Mouse (Mus musculus) neural tube, embryonic 11.5 days (tissue): ENCODE measurements around the gene Dclk2. TPM values are rescaled to one million over a fixed set of nuclear protein-coding genes. Genes with fewer than 3 reads are reported as not detected.
A peak's percentile ranks its signal among the peaks of the same experiment; 100 is the strongest.

Experiments used
- ATAC-seq: fragments of 200-750 bp; cut with Nextera tagmentation; 2 replicates; pipeline ENCODE4 v1.8.0; 2017; ENCODE audit warnings: moderate number of reproducible peaks, mild to moderate bottlenecking, moderate TSS enrichment, moderate library complexity; ENCODE audit not compliant: insufficient read depth, low FRiP score, low TSS enrichment
- DNase-seq: peaks from one replicate; pipeline ENCODE4 v3.0.0-alpha.2; 2015; ENCODE audit warnings: low spot score
- H3K27ac ChIP-seq: fragments of 300-500 bp; sonication (generic); 2 replicates; pipeline ENCODE4 v1.5.1; 2014; ENCODE audit warnings: low read depth, mild to moderate bottlenecking, low read length
- H3K27me3 ChIP-seq: fragments of 300-500 bp; sonication (generic); 2 replicates; pipeline ENCODE4 v1.6.1; 2014; ENCODE audit warnings: mild to moderate bottlenecking, low read length, mixed read lengths; ENCODE audit not compliant: control insufficient read depth, insufficient read depth
- H3K36me3 ChIP-seq: fragments of 300-500 bp; sonication (generic); 2 replicates; pipeline ENCODE4 v1.6.1; 2014; ENCODE audit warnings: mild to moderate bottlenecking, low read length, moderate library complexity, mixed read lengths; ENCODE audit not compliant: control insufficient read depth, insufficient read depth
- H3K4me1 ChIP-seq: fragments of 300-500 bp; sonication (generic); 2 replicates; pipeline ENCODE4 v1.6.1; 2014; ENCODE audit warnings: low read length, mixed read lengths; ENCODE audit not compliant: control insufficient read depth, insufficient read depth
- H3K4me2 ChIP-seq: fragments of 300-500 bp; sonication (generic); 2 replicates; pipeline ENCODE4 v1.6.1; 2014; ENCODE audit warnings: low read depth, mild to moderate bottlenecking, moderate library complexity
- H3K4me3 ChIP-seq: fragments of 300-500 bp; sonication (generic); 2 replicates; pipeline ENCODE4 v1.5.1; 2014; ENCODE audit warnings: low read depth, low read length
- H3K9ac ChIP-seq: fragments of 300-500 bp; sonication (generic); 2 replicates; pipeline ENCODE4 v1.6.1; 2014; ENCODE audit warnings: mild to moderate bottlenecking, low read length
- H3K9me3 ChIP-seq: fragments of 300-500 bp; sonication (generic); 2 replicates; pipeline ENCODE4 v1.6.1; 2016; ENCODE audit warnings: low read length; ENCODE audit not compliant: control insufficient read depth
- WGBS: fragments of 180-500 bp; shearing (Covaris S2); extraction: QIAGEN DNeasy Blood & Tissue Kit; methylation state at CpG from one replicate; pipeline ENCODE4 v1.1.7; 2014; 5-methylcytosine and 5-hydroxymethylcytosine counted together
- polyA plus RNA-seq: library from polyadenylated mRNA; unstranded; fragments of >200 nt; fragmentation: Nextera tagmentation; extraction: Ambion mirVana; gene quantifications from 2 replicates; pipeline ENCODE4 v1.2.1, GENCODE M21; 2014

Dclk2 gene
- polyA plus RNA-seq, 1 experiment from 2014 or later, result 28.9 TPM

GRCm38 (mm10) chr3:86759834-86760233 is 160.8 kb downstream of the Dclk2 start:
- Histone ChIP-seq H3K27me3 (no peaks in the 10 kb centered on the region), H3K9ac (no peak overlapping the region), H3K4me3 (no peak overlapping the region), H3K9me3 (no peaks in the 10 kb centered on the region), H3K4me1 (no peaks in the 10 kb centered on the region; the same call in 1 of the 2 replicates), H3K27ac (no peak overlapping the region), H3K36me3 (no peaks in the 10 kb centered on the region), H3K4me2 (no peak overlapping the region)
- 62% methylated on average over 8 of the region's 8 CpGs for whole genome bisulfite sequencing
- no peak for ATAC-seq
- no peak for DNase-seq

GRCm38 (mm10) chr3:86759383-86759782 is 161.3 kb downstream of the Dclk2 start:
- H3K4me3 ChIP-seq, result no peak overlapping the region
- 76% methylated on average over 1 of the region's 1 CpGs for WGBS
- H3K9me3 ChIP-seq, result no peaks in the 10 kb centered on the region
- H3K4me1 ChIP-seq, result no peaks in the 10 kb centered on the region; the same call in 1 of the 2 replicates
- no peak overlapping the region for H3K9ac ChIP-seq
- H3K36me3 ChIP-seq, result no peaks in the 10 kb centered on the region
- H3K4me2 ChIP-seq, result no peak overlapping the region
- no peaks in the 10 kb centered on the region for H3K27me3 ChIP-seq
- DNase-seq (no peak), ATAC-seq (no peak)
- H3K27ac ChIP-seq, result no peak overlapping the region

- Histone ChIP-seq H3K36me3 (no peaks in the 10 kb centered on the region), H3K9ac (no peak overlapping the region), H3K27me3 (no peaks in the 10 kb centered on the region), H3K4me1 (no peaks in the 10 kb centered on the region; the same call in 1 of the 2 replicates), H3K27ac (no peak overlapping the region), H3K4me2 (no peak overlapping the region), H3K9me3 (no peaks in the 10 kb centered on the region), H3K4me3 (no peak overlapping the region)
- no peak for ATAC-seq
- no peak for DNase-seq
- WGBS, result 88% methylated on average over 6 of the region's 6 CpGs
These were observed 161.9 kb downstream of the Dclk2 start for GRCm38 (mm10) chr3:86758727-86759126.

GRCm38 (mm10) chr3:86756548-86756947 is 164.1 kb downstream of the Dclk2 start:
- no peak overlapping the region for H3K9ac ChIP-seq
- no peak overlapping the region for H3K4me2 ChIP-seq
- no peaks in the 10 kb centered on the region for H3K27me3 ChIP-seq
- ATAC-seq, result no peak
- DNase-seq, result no peak
- WGBS, result 75% methylated on average over 1 of the region's 1 CpGs
- H3K27ac ChIP-seq, result no peak overlapping the region
- H3K9me3 ChIP-seq, result no peaks in the 10 kb centered on the region
- H3K36me3 ChIP-seq, result no peaks in the 10 kb centered on the region
- H3K4me1 ChIP-seq, result no peaks in the 10 kb centered on the region; the same call in 1 of the 2 replicates
- H3K4me3 ChIP-seq, result no peak overlapping the region

GRCm38 (mm10) chr3:86754595-86755557 is 165.8 kb downstream of the Dclk2 start:
- Histone ChIP-seq H3K9me3 (no peaks in the 10 kb centered on the region), H3K9ac (no peak overlapping the region), H3K36me3 (no peaks in the 10 kb centered on the region), H3K27me3 (no peaks in the 10 kb centered on the region), H3K4me3 (no peak overlapping the region), H3K4me2 (no peak overlapping the region), H3K4me1 (no peaks in the 10 kb centered on the region), H3K27ac (no peak overlapping the region)
- WGBS, result 79% methylated on average over 14 of the region's 14 CpGs
- no peak for DNase-seq
- no peak for ATAC-seq

- Histone ChIP-seq H3K27ac (no peak overlapping the region), H3K4me2 (no peak overlapping the region), H3K4me1 (no peaks in the 10 kb centered on the region), H3K36me3 (no peaks in the 10 kb centered on the region), H3K9ac (no peak overlapping the region), H3K9me3 (no peaks in the 10 kb centered on the region), H3K27me3 (no peaks in the 10 kb centered on the region), H3K4me3 (no peak overlapping the region)
- 60% methylated on average over 6 of the region's 6 CpGs for WGBS
- ATAC-seq, result no peak
- no peak for DNase-seq
These were observed 166.5 kb downstream of the Dclk2 start for GRCm38 (mm10) chr3:86754178-86754577.

GRCm38 (mm10) chr3:86750652-86751051 is 170.0 kb downstream of the Dclk2 start:
- Histone ChIP-seq H3K36me3 (no peaks in the 10 kb centered on the region), H3K4me1 (no peaks in the 10 kb centered on the region), H3K27ac (no peak overlapping the region), H3K4me2 (no peak overlapping the region), H3K9me3 (no peaks in the 10 kb centered on the region), H3K27me3 (no peaks in the 10 kb centered on the region), H3K4me3 (no peak overlapping the region), H3K9ac (no peak overlapping the region)
- ATAC-seq, result no peak
- WGBS, result 42% methylated on average over 7 of the region's 7 CpGs
- no peak for DNase-seq

GRCm38 (mm10) chr3:86745769-86746512 is 174.7 kb downstream of the Dclk2 start:
- H3K4me2 ChIP-seq, result no peak overlapping the region
- ATAC-seq, result no peak
- no peaks in the 10 kb centered on the region for H3K27me3 ChIP-seq
- H3K9ac ChIP-seq, result no peak overlapping the region
- peak overlapping the region; percentile 11; the same call in 1 of the 2 replicates for H3K27ac ChIP-seq
- 70% methylated on average over 10 of the region's 10 CpGs for WGBS
- no peak for DNase-seq
- H3K9me3 ChIP-seq, result no peaks in the 10 kb centered on the region
- H3K4me3 ChIP-seq, result no peak overlapping the region
- H3K4me1 ChIP-seq, result no peaks in the 10 kb centered on the region
- H3K36me3 ChIP-seq, result no peaks in the 10 kb centered on the region
